Mouse (Mus musculus): ENCODE data around the gene Ppfia2.

Ppfia2 gene

DNA sequence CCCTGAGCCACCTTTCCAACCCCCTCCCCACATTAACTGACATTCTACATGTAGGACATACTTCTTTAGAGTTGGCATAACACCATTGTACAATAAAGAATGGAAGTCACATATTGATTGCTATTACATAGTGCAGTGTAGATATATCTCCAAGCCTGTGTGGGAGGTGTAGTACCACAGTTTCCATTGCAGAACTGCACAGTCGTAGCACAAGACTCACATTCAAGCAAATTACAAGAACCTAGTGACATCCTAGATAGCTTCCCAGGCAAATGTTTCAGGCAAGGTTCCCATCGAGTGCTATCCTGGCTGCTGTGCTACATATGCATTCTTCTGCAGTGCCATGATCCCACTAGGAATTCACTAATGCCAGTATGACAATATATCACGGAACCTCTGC lies 200.0 kb downstream of the Ppfia2 start:
- no peak for DNase-seq

DNA sequence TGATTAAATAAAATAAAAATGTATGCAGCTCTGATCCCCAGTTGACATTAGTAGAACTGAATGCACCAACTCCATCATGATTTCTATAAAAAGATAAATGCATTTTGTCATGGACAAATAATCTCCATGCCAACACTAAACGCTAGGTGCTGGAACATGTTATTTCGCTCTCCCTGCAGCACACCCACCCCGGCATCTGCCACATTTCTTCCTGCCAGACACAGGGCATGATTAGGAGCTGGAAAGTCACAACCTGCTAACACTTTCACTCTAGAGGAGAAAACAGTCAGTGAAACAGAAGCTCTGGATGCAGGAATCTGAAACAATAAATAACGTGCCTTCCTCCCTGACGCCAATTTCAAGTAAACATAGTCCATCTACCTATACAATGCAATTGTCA lies 211.3 kb downstream of the Ppfia2 start:
- no peak for DNase-seq

GRCm38 (mm10) chr10:106685519-106685918 lies 215.4 kb downstream of the Ppfia2 start:
- no peak for DNase-seq

- no peak for DNase-seq
Measured at GRCm38 (mm10) chr10:106719936-106720335, 249.8 kb downstream of the Ppfia2 start.

- DNase-seq, result no peak
Measured at GRCm38 (mm10) chr10:106732265-106732664, 262.1 kb downstream of the Ppfia2 start.

DNA sequence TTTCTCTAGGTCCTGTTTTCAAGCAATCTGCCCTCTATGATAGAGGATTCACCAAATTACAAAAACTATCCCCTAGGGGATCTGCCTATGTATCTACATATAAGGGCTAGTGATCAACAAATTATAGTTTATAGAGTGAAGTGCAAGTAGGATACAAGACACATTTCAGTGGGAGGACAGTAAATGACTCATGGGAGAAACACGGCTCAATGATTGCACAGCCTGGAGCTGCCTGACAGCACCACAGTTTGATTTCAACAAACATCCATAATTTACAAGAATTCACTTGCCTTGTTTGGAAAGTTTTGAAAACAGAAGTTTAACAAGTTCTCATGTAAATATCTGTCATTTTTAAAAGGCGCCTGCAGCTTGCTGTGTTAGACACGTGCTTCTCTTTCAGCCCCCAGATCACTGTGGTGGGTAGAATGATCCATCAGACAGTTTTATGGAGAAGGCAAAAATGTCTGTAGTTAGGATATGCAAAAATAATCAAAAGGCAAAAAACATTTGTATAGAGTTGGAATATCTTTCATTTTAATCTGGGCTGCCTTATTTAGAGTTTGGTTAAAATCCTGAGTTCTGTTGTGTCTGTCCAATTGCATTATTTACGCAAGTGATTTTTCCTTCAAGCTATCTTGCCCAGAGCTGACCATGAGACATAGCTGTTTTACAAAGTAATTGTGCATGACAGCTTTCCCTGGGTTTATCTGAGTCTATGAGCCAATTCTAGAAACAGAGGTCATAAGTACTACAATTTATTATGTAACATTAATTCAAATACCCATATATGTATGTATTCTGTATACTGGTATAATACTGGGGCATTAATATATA lies 266.3 kb downstream of the Ppfia2 start:
- DNase-seq, result no peak

DNA sequence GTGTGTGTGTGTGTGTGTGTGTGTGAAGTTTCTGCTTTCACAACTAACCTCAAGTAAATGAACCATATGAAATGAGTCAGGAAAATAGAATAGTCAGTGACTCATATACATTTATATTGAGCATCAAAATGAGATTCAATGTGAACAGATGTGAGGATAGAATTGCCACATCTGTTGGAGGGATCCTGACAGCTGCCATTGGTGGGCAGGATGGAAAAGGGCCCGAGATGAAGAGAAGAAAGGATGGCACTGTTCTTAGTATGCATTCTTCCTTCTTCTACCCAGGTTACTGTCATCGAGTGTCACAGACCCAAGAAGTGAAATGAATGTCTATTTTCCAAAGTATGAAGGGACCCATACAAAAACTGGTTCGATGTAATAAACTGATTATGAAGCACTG lies 268.1 kb downstream of the Ppfia2 start:
- no peak for DNase-seq

- DNase-seq, result no peak
Measured at GRCm38 (mm10) chr10:106744966-106745365, 274.8 kb downstream of the Ppfia2 start.

DNA sequence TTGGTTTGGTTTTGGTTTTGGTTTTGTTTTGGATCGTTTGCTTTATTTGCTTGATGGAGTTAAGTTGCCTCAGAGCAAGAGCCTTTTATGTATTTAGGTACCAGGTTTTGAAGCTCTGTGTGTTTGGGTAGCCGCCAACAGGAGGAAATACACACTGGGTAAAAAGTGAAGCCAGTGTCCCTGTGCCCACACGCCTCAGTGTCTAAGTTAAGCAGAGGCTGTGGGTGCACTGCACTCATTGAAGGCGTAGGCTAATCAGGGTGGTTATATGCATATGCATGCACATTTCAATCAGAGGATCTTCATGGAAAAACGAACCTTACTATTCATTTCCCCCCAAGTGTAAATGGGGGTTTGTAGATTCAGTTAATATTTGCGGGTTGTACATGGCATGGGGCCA lies 290.9 kb downstream of the Ppfia2 start:
- no peak for DNase-seq

GRCm38 (mm10) chr10:106763785-106764184 lies 293.6 kb downstream of the Ppfia2 start:
- no peak for DNase-seq

- no peak for DNase-seq
Measured at GRCm38 (mm10) chr10:106775571-106775970, 305.4 kb downstream of the Ppfia2 start.

DNA sequence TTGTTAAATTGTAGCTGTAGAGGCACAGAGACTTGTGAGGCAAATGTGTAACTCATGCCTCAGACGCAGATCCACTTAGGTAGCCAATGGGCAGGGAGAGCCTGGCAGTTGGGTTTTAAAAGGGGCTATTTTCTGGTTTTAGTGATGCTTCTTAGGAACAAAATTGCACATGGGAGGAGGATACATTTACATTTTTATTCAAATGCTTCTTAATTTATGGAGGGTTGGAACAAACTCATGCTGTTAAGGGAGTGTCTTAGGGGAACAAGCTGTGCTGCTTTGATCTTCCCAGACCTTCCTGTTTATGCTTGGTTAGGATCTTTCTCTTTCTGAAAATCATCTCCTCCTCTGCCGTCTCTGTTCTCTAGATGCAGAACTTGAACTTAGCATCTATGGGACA lies 345.3 kb downstream of the Ppfia2 start:
- no peak for DNase-seq

GRCm38 (mm10) chr10:106818381-106818780 lies 348.2 kb downstream of the Ppfia2 start:
- no peak for DNase-seq

GRCm38 (mm10) chr10:106824215-106824614 lies 354.1 kb downstream of the Ppfia2 start:
- no peak for DNase-seq

DNA sequence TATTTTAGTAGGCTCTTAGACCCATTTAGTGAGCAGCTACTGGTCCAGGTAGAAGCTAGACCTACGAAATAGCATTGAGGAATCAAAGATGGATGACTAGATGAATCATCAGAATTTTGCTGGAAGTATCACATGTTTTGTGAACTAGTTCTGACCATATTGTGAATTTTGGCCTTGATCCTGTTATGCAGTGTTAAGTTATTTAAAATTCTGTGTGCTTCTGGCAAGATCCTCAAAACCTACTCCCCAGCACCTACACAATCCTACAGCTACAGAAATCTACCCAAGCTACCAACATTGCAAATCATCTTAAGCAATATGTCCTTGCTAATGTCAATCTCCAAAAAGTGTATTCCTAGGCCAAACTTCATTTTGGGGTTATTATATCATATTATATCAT lies 368.3 kb downstream of the Ppfia2 start:
- no peak for DNase-seq

DNA sequence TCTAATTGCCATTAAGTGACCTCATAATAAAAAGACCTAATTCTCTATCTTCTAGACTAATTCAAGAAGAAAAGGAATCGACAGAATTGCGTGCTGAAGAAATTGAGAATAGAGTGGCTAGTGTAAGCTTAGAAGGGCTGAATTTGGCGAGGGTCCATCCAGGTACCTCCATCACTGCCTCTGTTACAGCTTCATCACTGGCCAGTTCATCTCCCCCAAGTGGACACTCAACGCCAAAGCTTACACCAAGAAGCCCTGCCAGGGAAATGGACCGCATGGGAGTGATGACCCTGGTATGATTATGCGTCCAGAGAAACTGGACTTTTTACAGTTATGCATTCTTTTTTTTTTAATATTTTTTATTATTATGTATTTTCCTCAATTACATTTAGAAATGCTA lies 388.0 kb downstream of the Ppfia2 start:
- DNase-seq, result no peak

GRCm38 (mm10) chr10:106870233-106870632 lies 400.1 kb downstream of the Ppfia2 start:
- no peak for DNase-seq

GRCm38 (mm10) chr10:106871847-106872246 lies 401.7 kb downstream of the Ppfia2 start:
- DNase-seq, result no peak

GRCm38 (mm10) chr10:106872714-106873113 lies 402.6 kb downstream of the Ppfia2 start:
- no peak for DNase-seq

GRCm38 (mm10) chr10:106881330-106881729 lies 411.2 kb downstream of the Ppfia2 start:
- DNase-seq, result no peak

DNA sequence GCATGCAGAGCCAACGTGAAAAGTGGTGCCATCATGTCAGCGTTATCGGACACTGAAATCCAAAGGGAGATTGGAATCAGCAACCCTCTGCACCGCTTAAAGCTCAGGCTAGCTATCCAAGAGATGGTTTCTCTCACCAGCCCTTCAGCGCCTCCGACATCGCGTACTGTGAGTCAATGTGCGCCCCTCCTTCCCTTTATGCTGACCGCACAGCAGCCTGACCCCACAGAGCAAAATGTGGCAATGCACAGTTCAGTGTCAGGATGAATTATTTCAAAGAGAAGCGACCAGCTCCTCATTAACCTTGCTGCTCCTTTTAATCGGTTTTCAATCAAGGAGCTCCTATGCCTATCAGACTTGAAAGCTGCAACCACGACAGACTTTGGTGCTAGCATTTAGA lies 426.2 kb downstream of the Ppfia2 start:
- DNase-seq, result no peak

GRCm38 (mm10) chr10:106910108-106910507 lies 440.0 kb downstream of the Ppfia2 start:
- no peak for DNase-seq

DNA sequence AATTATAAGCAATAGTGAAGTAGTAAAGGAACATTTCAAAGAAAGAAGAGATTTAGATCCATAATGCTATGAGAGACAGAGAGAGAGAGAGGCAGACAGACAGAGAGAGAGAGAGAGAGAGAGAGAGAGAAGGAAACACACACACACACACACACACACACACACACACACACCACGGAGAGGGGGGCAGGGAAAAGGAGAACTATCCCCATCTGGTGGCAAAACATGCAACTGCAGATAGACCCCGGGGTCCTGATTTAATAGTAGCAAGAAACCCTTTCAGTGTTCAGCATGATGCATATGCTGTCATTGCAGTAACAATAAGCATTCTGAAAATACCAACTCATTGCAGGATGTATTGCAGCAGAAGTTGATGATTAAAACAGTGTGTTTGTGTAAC lies 442.9 kb downstream of the Ppfia2 start:
- DNase-seq, result no peak

GRCm38 (mm10) chr10:106914275-106914674 lies 444.1 kb downstream of the Ppfia2 start:
- DNase-seq, result no peak

- no peak for DNase-seq
Measured at GRCm38 (mm10) chr10:106914822-106915221, 444.7 kb downstream of the Ppfia2 start.
